Mouse (Mus musculus): ENCODE measurements around the gene Gm17651.

DNA sequence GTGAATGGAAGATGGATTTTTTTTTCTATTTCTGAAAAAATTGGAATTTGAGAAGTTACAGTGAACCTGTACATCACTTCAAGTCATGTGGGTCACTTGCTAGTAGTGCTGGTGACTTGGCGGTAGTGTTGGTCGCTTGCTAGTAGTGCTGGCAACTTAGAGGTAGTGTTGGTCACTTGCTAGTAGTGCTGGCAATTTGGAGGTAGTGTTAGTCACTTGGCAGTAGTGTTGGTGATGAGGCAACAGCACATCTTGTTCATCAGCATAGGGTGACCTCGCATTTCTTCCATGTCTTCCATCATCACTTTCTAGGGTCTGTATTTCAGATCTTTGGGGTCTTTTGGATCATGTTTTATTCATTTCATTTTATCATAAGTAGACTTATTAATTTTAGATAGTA lies 1.6 kb upstream of the Gm17651 start:
- TF ChIP-seq CTCF (IDR thresholded peaks at IDR 0.05) = no peak
- no peak for TF ChIP-seq EP300 (IDR thresholded peaks at IDR 0.05)
